Mouse (Mus musculus): ENCODE results near the gene Gm4981.
A peak's percentile ranks its signal among the peaks of the same experiment; 100 is the strongest.
"Not testable (repeated sequence)": the region's sequence is repeated elsewhere in the genome, so short reads cannot be mapped to it uniquely, and the experiment has no call there.

The Gm4981 gene

GRCm38 (mm10) chr10:58236613-58237012 is at the start of gene Gm4981:
Gm4981 (minus strand) TSS chr10:58236701.
- DNase-seq = no peak

DNA sequence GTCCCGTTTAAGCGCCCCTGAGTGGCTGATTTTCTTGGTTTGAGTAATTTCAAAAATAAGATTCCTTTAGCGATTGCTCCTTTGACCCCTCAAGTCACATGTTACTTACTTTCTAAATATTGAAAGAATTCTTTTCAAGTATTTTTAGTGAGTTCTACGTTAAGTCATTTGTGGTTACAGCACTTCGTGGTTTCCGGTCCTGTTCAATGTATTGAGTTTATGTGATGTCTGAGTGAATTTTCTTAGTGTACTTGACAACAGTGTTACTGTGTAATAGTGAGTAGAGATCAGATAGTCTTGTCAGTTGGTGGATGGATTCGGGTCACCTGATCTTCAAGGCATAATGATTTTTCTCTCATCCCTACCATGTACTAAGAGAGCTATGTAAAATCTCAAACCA is 45.7 kb upstream of the Gm4981 start:
- no peak for DNase-seq

- no peak for DNase-seq
These were observed 22.0 kb upstream of the Gm4981 start for GRCm38 (mm10) chr10:58258466-58258865.

DNA sequence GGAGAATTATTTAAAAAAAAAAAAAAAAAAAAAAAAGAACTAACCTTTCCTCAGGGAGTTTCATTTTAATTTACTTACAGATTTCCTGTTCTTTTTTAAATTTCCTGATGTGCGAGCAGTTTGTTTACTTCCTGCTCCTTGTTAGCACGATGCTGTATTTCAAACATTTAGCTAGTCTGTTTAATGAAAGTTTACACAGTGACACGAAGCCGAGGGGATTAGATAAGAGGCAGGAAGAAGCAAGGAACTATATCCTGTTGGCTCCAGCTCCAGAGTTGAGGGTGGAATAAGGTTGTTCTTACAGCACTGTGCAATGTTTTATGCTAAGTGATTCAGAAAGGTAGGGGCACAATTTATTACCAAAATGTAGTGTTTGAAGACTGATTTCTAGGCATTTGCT is 19.5 kb upstream of the Gm4981 start:
- no peak for DNase-seq

DNA sequence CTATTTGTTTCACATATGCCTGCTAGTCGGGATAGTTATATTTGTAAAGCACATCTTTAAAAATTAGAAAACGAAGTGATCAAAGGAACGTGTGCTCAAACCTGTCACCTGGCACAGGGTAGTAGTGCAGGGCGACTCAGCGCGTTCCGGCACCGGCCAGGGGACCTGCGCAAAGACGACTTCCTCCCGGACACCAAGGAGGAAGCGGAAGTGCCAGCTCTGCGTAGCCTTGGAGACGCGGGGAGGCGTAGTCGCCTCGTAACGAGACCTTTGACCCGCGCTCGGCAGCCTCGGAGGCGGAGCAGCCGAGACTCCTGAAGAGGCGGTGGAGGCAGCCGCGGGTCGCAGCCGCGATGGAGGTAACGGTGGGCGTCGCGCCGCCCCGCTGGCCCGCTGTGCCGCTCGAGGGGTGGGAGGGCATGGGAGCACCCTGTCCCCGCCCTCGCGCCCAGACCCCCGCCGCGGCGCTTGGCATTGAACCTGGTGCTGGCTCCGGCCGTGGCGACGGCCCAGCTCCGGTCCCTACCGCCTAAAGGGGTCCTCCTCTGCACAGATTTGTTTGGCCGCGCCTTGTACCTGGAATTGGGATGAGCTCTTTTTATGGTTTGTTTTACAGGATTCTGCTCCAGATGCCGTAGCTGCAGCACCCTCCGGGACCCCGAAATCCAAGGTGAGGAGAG is 18.9 kb upstream of the Gm4981 start, which contains the start of gene Gcc2:
Gene Gcc2, plus strand, starts transcription at position 285 of the 680 bp plus-strand sequence.
- peak; percentile 92 to 95 for DNase-seq

DNA sequence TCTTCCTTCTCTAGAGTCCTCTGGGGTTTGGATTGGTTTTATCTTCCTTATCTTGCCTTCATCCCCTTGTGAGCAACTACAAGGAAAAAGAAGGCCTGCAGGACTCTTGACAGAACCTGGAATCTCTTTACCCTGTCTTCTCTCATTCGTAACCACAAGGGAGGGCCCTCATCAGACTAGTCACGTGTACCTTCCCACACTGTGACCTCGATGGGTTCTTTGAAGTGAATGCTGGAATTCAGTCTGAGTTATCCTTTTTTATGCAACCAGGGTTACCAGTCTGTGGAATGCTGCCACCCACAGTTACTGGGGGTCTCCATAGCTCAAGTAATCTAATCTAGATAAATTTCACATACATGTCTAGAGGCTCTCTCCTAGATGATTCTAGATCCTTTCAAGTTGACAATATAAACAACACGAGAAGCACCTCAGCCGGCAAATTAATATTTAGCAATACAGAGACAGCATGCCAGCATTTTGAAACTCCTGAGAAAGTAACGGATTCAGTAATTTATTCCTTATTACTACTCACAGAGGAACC is 18.2 kb upstream of the Gm4981 start:
- peak; percentile 5 to 20 for DNase-seq

DNA sequence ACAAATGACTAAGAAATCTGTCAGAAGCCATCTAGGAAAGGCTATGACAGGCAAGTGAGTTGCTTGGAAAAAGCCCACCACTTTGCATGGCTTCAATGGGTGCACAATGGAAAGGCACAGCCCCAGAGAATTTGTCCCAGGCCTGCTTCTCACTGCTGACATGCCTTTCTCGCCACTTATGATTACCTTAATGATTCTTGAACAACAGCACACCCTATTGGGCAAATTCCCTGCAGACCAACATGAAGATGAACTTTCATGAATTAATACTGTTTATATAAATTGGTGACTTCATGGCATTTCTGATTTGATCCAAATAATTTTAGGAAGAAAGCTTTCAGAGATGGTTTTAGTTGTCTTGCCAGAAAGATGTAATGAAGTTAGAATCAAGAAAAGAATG is 13.0 kb upstream of the Gm4981 start:
- no peak for DNase-seq

DNA sequence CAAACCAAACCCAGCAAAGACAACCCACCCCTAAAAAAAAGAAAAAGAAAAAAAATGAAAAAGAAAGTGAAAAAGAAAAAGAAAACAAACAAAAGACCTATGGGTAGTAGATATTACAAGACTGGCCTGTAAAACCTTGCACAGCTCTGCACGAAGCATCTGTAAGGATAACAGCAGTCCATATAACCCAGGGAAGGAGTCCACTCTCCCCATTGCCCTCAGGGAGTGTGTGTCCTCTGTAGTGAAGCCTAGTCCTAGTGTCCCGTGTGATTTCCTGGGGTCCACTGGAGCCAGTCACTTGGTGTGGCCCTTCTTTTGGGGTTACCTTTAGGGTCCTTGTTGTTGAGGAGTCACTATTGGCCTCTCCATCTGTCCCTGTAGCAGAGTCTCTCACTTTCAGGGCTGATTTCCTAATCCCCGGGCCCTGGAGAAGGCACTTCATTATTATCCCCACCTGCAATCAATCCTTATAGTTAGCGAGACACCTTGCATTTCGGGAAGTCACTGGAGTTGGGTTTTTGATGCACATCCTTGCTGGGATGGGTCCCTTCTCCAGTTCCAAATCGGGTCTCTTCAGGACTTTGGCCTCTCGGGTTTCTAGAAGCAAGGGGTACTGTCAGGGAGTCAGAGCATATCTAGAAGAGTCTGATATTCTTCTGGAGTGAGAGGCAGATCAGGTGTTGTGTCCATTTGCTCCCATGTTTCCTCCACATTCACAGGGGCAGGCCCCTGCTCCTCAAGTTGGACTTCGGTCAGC is 2.7 kb upstream of the Gm4981 start:
- DNase-seq = peak; percentile 26 to 51

GRCm38 (mm10) chr10:58234985-58235384 is 1.5 kb downstream of the Gm4981 start:
- DNase-seq = not testable (repeated sequence)

GRCm38 (mm10) chr10:58233740-58234121 is 2.8 kb downstream of the Gm4981 start:
- peak in 1 of 2 experiments; percentile 32 for DNase-seq

GRCm38 (mm10) chr10:58233054-58233739 is 3.3 kb downstream of the Gm4981 start:
- DNase-seq = not testable (repeated sequence)

DNA sequence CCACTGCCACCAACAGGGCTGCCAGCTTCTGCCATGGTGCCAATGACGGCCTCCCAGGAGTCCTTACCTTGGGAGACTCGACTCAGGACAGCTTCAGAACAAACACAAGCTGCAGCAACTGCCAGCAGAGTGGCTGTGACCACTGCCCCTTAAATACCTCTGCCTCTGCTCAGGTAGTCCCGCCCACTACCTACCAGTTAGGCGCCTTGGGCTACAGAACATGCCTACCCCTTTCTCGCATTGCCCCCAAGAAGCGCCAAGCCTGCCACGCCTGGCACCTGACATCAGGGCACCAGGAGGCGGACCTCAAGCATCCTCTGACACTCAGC is 3.9 kb downstream of the Gm4981 start, which contains the start of gene Duxf3:
Gene Duxf3, minus strand, starts transcription at position 35 of the 329 bp plus-strand sequence.
- not testable (repeated sequence) for DNase-seq

DNA sequence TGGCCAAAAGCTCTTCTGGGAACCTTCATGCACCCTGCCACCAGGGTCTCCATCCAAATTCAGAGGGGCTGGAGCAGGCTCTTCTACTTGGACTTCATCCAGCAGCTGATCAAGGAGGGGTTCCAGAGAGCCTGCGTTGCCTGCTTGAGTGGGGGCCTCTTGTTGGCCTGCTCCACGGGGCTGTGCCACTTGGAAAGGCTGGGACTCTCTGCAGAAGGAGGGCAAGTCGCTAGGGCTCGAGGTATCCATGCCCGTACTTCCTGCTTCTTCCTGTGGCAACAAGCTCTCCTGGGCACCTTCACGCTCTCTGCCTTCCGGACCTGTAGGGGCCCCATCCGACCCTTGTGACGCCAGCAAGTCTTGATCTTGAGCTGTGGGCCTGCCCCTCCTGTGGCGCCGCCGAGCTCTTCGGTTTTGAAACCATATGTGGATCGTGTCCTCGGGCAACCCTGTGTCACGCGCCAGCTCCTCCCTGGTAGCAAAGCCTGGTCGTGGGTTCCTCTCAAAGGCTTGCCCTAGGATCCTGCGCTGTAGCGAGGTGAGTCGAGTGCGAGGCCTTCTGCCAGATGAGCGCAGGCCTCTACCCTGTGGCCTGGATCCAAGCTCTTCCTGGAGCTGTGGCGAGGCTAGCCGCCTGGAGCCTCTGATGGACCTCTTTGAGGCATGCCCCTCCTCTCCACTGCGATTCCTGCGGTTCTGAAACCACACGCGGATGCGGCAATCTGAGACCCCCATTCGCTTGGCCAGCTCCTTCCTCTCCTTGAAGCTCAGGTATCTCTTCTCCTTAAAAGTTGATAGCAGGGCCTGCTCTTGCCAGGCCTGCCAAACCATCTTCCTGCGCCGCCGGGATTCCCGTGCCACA is 4.5 kb downstream of the Gm4981 start:
- DNase-seq = peak; percentile 66 to 68

DNA sequence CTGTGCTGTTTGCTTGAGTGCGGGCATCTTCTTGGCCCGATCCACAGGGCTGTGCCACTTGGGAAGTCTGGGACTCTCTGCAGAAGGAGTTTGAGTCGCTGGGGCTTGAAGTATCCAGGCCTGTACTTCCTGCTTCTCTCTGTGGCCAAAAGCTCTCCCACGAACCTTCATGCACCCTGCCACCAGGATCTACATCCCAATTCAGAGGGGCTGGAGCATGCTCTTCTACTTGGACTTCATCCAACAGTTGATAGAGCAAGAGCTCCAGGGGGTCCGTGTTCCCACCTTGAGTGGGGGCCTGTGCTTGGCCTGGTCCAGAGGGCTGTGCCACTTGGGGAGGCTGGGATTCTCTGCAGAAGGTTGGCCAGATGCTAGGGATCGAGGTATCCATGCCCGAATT is 5.4 kb downstream of the Gm4981 start:
- peak; percentile 28 to 41 for DNase-seq

- DNase-seq = not testable (repeated sequence)
These were observed 6.5 kb downstream of the Gm4981 start for GRCm38 (mm10) chr10:58230021-58230420.

DNA sequence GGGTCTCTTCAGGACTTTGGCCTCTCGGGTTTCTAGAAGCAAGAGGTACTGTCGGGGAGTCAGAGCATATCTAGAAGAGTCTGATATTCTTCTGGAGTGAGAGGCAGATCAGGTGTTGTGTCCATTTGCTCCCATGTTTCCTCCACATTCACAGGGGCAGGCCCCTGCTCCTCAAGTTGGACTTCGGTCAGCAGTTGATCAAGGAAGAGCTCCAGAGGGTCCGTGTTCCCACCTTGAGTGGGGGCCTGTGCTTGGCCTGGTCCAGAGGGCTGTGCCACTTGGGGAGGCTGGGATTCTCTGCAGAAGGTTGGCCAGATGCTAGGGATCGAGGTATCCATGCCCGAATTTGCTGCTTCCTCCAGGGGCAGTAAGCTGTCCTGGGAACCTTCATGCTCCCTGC is 8.7 kb downstream of the Gm4981 start:
- not testable (repeated sequence) for DNase-seq

- DNase-seq = not testable (repeated sequence)
These were observed 10.1 kb downstream of the Gm4981 start for GRCm38 (mm10) chr10:58226357-58226756.

GRCm38 (mm10) chr10:58224827-58225785 is 11.4 kb downstream of the Gm4981 start, which contains the start of gene AW822073:
AW822073 (minus strand) TSS chr10:58224930.
- DNase-seq = peak in 1 of 2 experiments; percentile 36

GRCm38 (mm10) chr10:58223972-58224805 is 12.3 kb downstream of the Gm4981 start:
- DNase-seq = peak; percentile 54 to 62

DNA sequence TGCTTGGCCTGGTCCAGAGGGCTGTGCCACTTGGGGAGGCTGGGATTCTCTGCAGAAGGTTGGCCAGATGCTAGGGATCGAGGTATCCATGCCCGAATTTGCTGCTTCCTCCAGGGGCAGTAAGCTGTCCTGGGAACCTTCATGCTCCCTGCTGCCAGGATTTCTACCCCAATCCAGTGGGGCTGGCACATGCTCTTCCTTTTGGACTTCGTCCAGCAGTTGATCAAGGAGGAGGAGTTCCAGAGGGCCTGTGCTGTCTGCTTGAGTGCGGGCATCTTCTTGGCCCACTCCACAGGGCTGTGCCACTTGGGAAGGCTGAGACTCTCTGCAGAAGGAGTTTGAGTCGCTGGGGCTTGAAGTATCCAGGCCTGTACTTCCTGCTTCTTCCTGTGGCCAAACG is 13.3 kb downstream of the Gm4981 start:
- not testable (repeated sequence) for DNase-seq
